Mouse (Mus musculus) heart, postnatal 0 days (tissue): ENCODE data around the gene Gm9857. TPM values are rescaled to one million over a fixed set of nuclear protein-coding genes. Genes with fewer than 3 reads are reported as not detected.

Experiments used
- ATAC-seq: fragments of 200-750 bp; cut with Nextera tagmentation; 2 replicates; pipeline ENCODE4 v1.8.0; 2017; ENCODE audit warnings: low read depth, moderate number of reproducible peaks, moderate library complexity; ENCODE audit not compliant: insufficient read depth
- DNase-seq: peaks from one replicate; pipeline ENCODE4 v3.0.0-alpha.2; 2016; ENCODE audit warnings: low spot score
- H3K27ac ChIP-seq: fragments of 300-500 bp; sonication (generic); 2 replicates; pipeline ENCODE4 v1.5.1; 2014; ENCODE audit warnings: low read depth, mild to moderate bottlenecking
- H3K27me3 ChIP-seq: fragments of 300-500 bp; sonication (generic); 2 replicates; pipeline ENCODE4 v1.6.1; 2014; ENCODE audit warnings: low read length, mixed read lengths; ENCODE audit not compliant: control insufficient read depth, insufficient read depth
- H3K36me3 ChIP-seq: fragments of 300-500 bp; sonication (generic); replicated peaks from 2 replicates; pipeline ENCODE4 v1.6.1; 2014; ENCODE audit warnings: low read length, mixed read lengths; ENCODE audit not compliant: control insufficient read depth, insufficient read depth
- H3K4me1 ChIP-seq: fragments of 300-500 bp; sonication (generic); 2 replicates; pipeline ENCODE4 v1.6.1; 2014; ENCODE audit warnings: antibody characterized with exemption; ENCODE audit not compliant: control insufficient read depth, insufficient read depth
- H3K4me2 ChIP-seq: fragments of 300-500 bp; sonication (generic); 2 replicates; pipeline ENCODE4 v1.6.1; 2014; ENCODE audit warnings: low read depth, mild to moderate bottlenecking, low read length, moderate library complexity
- H3K4me3 ChIP-seq: fragments of 300-500 bp; sonication (generic); 2 replicates; pipeline ENCODE4 v1.5.1; 2014; ENCODE audit warnings: low read depth, low read length
- H3K9ac ChIP-seq: fragments of 300-500 bp; sonication (generic); replicated peaks from 2 replicates; pipeline ENCODE4 v1.6.1; 2014; ENCODE audit warnings: low read depth, low read length, mixed read lengths
- H3K9me3 ChIP-seq: fragments of 300-500 bp; sonication (generic); replicated peaks from 2 replicates; pipeline ENCODE4 v1.6.1; 2016; ENCODE audit warnings: low read length; ENCODE audit not compliant: control insufficient read depth
- CTCF ChIP-seq: IDR thresholded peaks from 2 replicates; pipeline ENCODE4 v1.5.1; 2016; ENCODE audit warnings: antibody characterized with exemption, control low read depth, low read depth
- EP300 ChIP-seq: IDR thresholded peaks from 2 replicates; pipeline ENCODE4 v1.6.1; 2016; ENCODE audit warnings: antibody characterized with exemption, low read depth
- WGBS: fragments of 180-500 bp; shearing (Covaris S2); extraction: QIAGEN DNeasy Blood & Tissue Kit; methylation state at CpG from one replicate; pipeline ENCODE4 v1.1.7; 2014; 5-methylcytosine and 5-hydroxymethylcytosine counted together
- polyA plus RNA-seq: library from polyadenylated mRNA; unstranded; fragments of >200 nt; fragmentation: Nextera tagmentation; extraction: Ambion mirVana; gene quantifications from 2 replicates; pipeline ENCODE4 v1.2.1, GENCODE M21; 2015
- total RNA-seq: library from RNA; depleted of rRNA; stranded (reverse); fragments of >200 nt; gene quantifications from 2 replicates; pipeline ENCODE4 v1.2.3, GENCODE M21; 2014; ENCODE audit warnings: low replicate concordance

Gm9857 gene
- total and polyA plus RNA-seq, 2 experiments from 2014 or later, result not detected

DNA sequence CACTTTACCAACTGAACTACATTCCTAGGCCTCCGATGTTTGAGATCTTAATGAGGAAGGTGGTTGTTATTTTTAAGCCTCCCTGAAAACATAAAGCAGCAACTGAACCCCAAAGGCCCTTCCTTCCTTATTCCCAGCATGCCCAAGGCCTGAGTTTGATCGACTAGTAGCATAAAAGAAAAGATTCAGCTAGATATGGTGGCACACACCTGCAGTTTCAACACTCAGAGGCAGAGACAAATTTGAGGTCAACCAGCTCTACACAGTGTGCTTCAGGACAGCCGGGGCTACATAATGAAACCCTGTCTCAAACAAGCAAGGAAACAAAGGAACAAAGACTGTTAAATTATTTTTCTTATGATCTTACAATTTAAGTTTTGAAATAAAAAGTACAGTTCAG lies 23.5 kb upstream of the Gm9857 start:
- TF ChIP-seq CTCF (no peak), EP300 (no peak)
- Histone ChIP-seq H3K36me3 (no peaks in the 10 kb centered on the region; the same call in 1 of the 2 replicates), H3K4me3 (no peak overlapping the region), H3K9me3 (no peaks in the 10 kb centered on the region), H3K9ac (no peak overlapping the region), H3K27ac (no peak overlapping the region), H3K4me1 (0 out of 2 replicates have a peak, but pooled peaks cover 2% of the 10 kb centered on the region), H3K4me2 (no peak overlapping the region), H3K27me3 (no peaks in the 10 kb centered on the region)
- WGBS, result 67% methylated on average over 3 of the region's 3 CpGs
- DNase-seq (no peak), ATAC-seq (no peak)

DNA sequence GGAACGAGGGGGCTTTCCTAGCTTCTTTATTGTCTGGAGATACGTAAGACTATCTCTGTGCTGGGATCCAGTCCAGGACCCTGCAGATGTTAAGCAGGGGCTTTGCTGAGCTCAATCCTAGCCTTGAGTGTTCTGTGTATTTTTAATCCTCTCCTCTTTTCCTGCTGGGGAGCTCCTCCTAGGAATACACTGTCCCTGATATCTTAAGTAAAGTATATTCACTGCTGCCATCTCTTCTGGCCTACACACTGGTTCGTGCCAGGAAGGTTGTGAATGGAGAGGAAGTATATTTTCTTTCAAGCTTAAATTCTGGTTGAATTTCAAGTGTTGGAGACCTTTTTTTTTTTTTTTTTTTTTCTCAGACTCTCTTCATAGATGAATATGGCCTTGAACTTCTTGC lies 23.0 kb upstream of the Gm9857 start:
- ATAC-seq, result no peak
- no peak overlapping the region for H3K27ac ChIP-seq
- no peak for TF ChIP-seq CTCF
- TF ChIP-seq EP300, result no peak

GRCm38 (mm10) chr3:108961655-108962054 lies 21.4 kb upstream of the Gm9857 start:
- no peak for ATAC-seq

More for the DNA sequence above, 23.0 kb upstream of the Gm9857 start:
- Histone ChIP-seq H3K36me3 (no peaks in the 10 kb centered on the region; the same call in 1 of the 2 replicates), H3K9me3 (no peaks in the 10 kb centered on the region), H3K4me1 (0 out of 2 replicates have a peak, but pooled peaks cover 2% of the 10 kb centered on the region), H3K4me3 (no peak overlapping the region), H3K9ac (no peak overlapping the region), H3K4me2 (no peak overlapping the region), H3K27me3 (no peaks in the 10 kb centered on the region)
- DNase-seq, result no peak
- 70% methylated on average over 3 of the region's 3 CpGs for WGBS

GRCm38 (mm10) chr3:108961226-108961625 lies 21.0 kb upstream of the Gm9857 start:
- WGBS, result 51% methylated on average over 7 of the region's 7 CpGs
- no peak for TF ChIP-seq EP300
- TF ChIP-seq CTCF, result no peak
- ATAC-seq, result no peak
- Histone ChIP-seq H3K9me3 (no peaks in the 10 kb centered on the region), H3K27ac (no peak overlapping the region), H3K4me2 (peak overlapping the region; percentile 38), H3K4me1 (0 out of 2 replicates have a peak, but pooled peaks cover 2% of the 10 kb centered on the region), H3K4me3 (no peak overlapping the region), H3K36me3 (no peaks in the 10 kb centered on the region), H3K9ac (no peak overlapping the region), H3K27me3 (no peaks in the 10 kb centered on the region)
- DNase-seq, result no peak

More at GRCm38 (mm10) chr3:108961655-108962054, 21.4 kb upstream of the Gm9857 start:
- Histone ChIP-seq H3K9ac (no peak overlapping the region), H3K4me1 (0 out of 2 replicates have a peak, but pooled peaks cover 2% of the 10 kb centered on the region), H3K36me3 (no peaks in the 10 kb centered on the region), H3K4me3 (no peak overlapping the region), H3K9me3 (no peaks in the 10 kb centered on the region), H3K27me3 (no peaks in the 10 kb centered on the region), H3K4me2 (peak overlapping the region; percentile 38), H3K27ac (no peak overlapping the region)
- 57% methylated on average over 6 of the region's 6 CpGs for WGBS
- TF ChIP-seq EP300 (no peak), CTCF (no peak)
- DNase-seq, result no peak

DNA sequence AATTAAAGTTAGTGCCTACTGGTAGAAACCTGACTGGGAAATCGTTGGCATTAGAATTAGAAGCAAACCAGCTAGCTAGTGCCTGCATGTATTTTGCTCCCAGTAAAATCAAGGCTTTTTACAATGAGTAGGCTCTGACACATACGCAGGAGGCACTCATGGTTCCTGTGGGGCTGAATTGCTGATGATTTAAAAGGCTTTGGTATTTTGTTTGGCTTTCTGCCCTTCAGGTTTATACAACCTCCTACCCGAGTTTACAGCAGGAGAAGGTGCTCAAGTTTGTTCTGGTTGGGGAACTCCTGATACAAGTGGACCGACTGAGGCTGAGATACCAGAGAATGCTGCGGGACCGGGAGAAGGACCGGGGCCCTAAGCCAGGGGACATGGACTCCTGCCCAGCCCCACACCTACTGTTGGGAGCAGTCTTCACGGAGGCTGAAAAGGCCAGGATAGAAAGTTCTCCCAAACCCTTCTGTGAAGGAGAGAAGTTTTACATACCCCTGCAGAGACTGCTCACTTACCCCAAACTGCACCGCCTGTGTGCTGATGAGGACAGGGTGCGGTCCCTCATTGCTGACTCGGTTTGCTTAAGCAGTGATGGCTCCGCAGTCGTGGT lies 19.5 kb upstream of the Gm9857 start:
- H3K9ac ChIP-seq, result no peak overlapping the region
- no peaks in the 10 kb centered on the region for H3K36me3 ChIP-seq
- H3K27ac ChIP-seq, result no peak overlapping the region
- TF ChIP-seq EP300 (no peak), CTCF (no peak)
- H3K4me3 ChIP-seq, result no peak overlapping the region
- no peak overlapping the region for H3K4me2 ChIP-seq
- DNase-seq, result no peak
- H3K27me3 ChIP-seq, result no peaks in the 10 kb centered on the region
- no peaks in the 10 kb centered on the region for H3K9me3 ChIP-seq
- 0 out of 2 replicates have a peak, but pooled peaks cover 2% of the 10 kb centered on the region for H3K4me1 ChIP-seq
- 68% methylated on average over 13 of the region's 13 CpGs for WGBS
- no peak for ATAC-seq

DNA sequence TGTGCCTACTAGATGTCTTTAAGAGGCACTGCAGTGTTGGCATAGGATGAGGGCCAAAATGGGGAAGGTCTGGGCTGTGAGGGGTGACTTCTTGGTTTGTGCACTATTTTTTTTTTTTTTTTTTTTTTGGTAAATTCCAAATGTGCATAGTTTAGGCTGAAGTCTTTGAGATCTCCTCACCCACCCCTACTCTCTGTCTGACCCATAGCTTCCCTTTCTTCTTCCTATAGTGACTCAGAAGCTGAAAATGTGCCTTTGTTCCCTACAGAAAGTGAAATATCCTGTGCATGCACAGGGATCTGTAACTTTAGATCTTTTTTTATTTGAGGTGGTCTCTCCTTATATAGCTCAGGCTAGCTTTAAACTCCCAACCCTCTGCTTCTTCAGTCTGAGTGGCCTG lies 17.7 kb upstream of the Gm9857 start:
- H3K4me2 ChIP-seq, result no peak overlapping the region
- ATAC-seq (no peak), DNase-seq (no peak)
- no peak overlapping the region for H3K9ac ChIP-seq
- no peaks in the 10 kb centered on the region for H3K27me3 ChIP-seq
- H3K36me3 ChIP-seq, result no peaks in the 10 kb centered on the region
- H3K4me1 ChIP-seq, result 0 out of 2 replicates have a peak, but pooled peaks cover 2% of the 10 kb centered on the region
- no peak overlapping the region for H3K27ac ChIP-seq
- no peak overlapping the region for H3K4me3 ChIP-seq
- no peaks in the 10 kb centered on the region for H3K9me3 ChIP-seq
- no peak for TF ChIP-seq EP300
- TF ChIP-seq CTCF, result no peak
